Mouse (Mus musculus) limb, embryonic 14.5 days (tissue): ENCODE measurements at regions not wholly inside any gene's neighbourhood (a gene's known extent, or its start where the extent isn't known, plus 50 kb on each side); places are given as distances from the start of the nearest gene placed in this dataset.

Source experiments
- ATAC-seq: fragments of 200-750 bp; cut with Nextera tagmentation; 2 replicates; pipeline ENCODE4 v1.8.0; 2017; ENCODE audit warnings: low read depth, moderate number of reproducible peaks, moderate TSS enrichment; ENCODE audit not compliant: low FRiP score
- DNase-seq: peaks from one replicate; pipeline ENCODE4 v3.0.0-alpha.2; 2015; ENCODE audit warnings: low spot score
- H3K27ac ChIP-seq: fragments of 300-500 bp; sonication (generic); replicated peaks from 2 replicates; pipeline ENCODE4 v1.5.1; 2014; ENCODE audit warnings: low read depth, mild to moderate bottlenecking, low read length, moderate library complexity, mixed read lengths
- H3K27me3 ChIP-seq: fragments of 300-500 bp; sonication (generic); 2 replicates; pipeline ENCODE4 v1.6.1; 2014; ENCODE audit warnings: low read length, mixed read lengths; ENCODE audit not compliant: control insufficient read depth, insufficient read depth
- H3K36me3 ChIP-seq: fragments of 300-500 bp; sonication (generic); 2 replicates; pipeline ENCODE4 v1.6.1; 2014; ENCODE audit warnings: mild to moderate bottlenecking, low read length, moderate library complexity, mixed read lengths; ENCODE audit not compliant: control insufficient read depth, insufficient read depth
- H3K4me1 ChIP-seq: fragments of 300-500 bp; sonication (generic); 2 replicates; pipeline ENCODE4 v1.6.1; 2014; ENCODE audit warnings: antibody characterized with exemption, low read length, mixed read lengths; ENCODE audit not compliant: control insufficient read depth, insufficient read depth
- H3K4me2 ChIP-seq: fragments of 300-500 bp; sonication (generic); replicated peaks from 2 replicates; pipeline ENCODE4 v1.6.1; 2014; ENCODE audit warnings: low read depth, mild to moderate bottlenecking, low read length, moderate library complexity; ENCODE audit not compliant: severe bottlenecking
- H3K4me3 ChIP-seq: fragments of 300-500 bp; sonication (generic); replicated peaks from 2 replicates; pipeline ENCODE4 v1.5.1; 2014; ENCODE audit warnings: low read length
- H3K9ac ChIP-seq: fragments of 300-500 bp; sonication (generic); 2 replicates; pipeline ENCODE4 v1.6.1; 2014; ENCODE audit warnings: mild to moderate bottlenecking, low read depth, low read length, moderate library complexity; ENCODE audit not compliant: severe bottlenecking
- H3K9me3 ChIP-seq: fragments of 300-500 bp; sonication (generic); 2 replicates; pipeline ENCODE4 v1.6.1; 2016; ENCODE audit warnings: low read length; ENCODE audit not compliant: control insufficient read depth
- POLR2A ChIP-seq: fragments of 200-500 bp; IDR thresholded peaks from 2 replicates; pipeline ENCODE4 v1.8.0; 2012; ENCODE audit warnings: inconsistent platforms, mild to moderate bottlenecking, moderate library complexity, borderline replicate concordance; ENCODE audit not compliant: insufficient read depth, insufficient read length; ENCODE audit errors: extremely low read depth
- WGBS: fragments of 180-500 bp; shearing (Covaris S2); extraction: QIAGEN DNeasy Blood & Tissue Kit; methylation state at CpG from one replicate; pipeline ENCODE4 v1.1.7; 2014; 5-methylcytosine and 5-hydroxymethylcytosine counted together

GRCm38 (mm10) chr8:103019121-103019520 is 233.7 kb upstream of the Cdh11 start:
- no peak overlapping the region for H3K27ac ChIP-seq
- no peaks in the 10 kb centered on the region for H3K4me1 ChIP-seq
- no peak for DNase-seq
- H3K4me2 ChIP-seq, result no peak overlapping the region
- no peaks in the 10 kb centered on the region for H3K27me3 ChIP-seq
- H3K9me3 ChIP-seq, result no peaks in the 10 kb centered on the region
- no peaks in the 10 kb centered on the region for H3K36me3 ChIP-seq
- no peak for TF ChIP-seq POLR2A
- no peak overlapping the region for H3K9ac ChIP-seq
- WGBS, result 57% methylated on average over 4 of the region's 4 CpGs
- no peak for ATAC-seq
- no peak overlapping the region for H3K4me3 ChIP-seq

GRCm38 (mm10) chr8:103023237-103023636 is 237.8 kb upstream of the Cdh11 start:
- H3K9me3 ChIP-seq, result no peaks in the 10 kb centered on the region
- no peaks in the 10 kb centered on the region for H3K4me1 ChIP-seq
- ATAC-seq (no peak), DNase-seq (no peak)
- H3K4me2 ChIP-seq, result no peak overlapping the region
- no peak overlapping the region for H3K9ac ChIP-seq
- H3K27me3 ChIP-seq, result no peaks in the 10 kb centered on the region
- no peak for TF ChIP-seq POLR2A
- WGBS, result 62% methylated on average over 1 of the region's 1 CpGs
- H3K27ac ChIP-seq, result no peak overlapping the region
- no peak overlapping the region for H3K4me3 ChIP-seq
- H3K36me3 ChIP-seq, result no peaks in the 10 kb centered on the region

GRCm38 (mm10) chr8:103031708-103032107 is 246.3 kb upstream of the Cdh11 start:
- H3K36me3 ChIP-seq, result no peaks in the 10 kb centered on the region
- no peak overlapping the region for H3K4me2 ChIP-seq
- no peaks in the 10 kb centered on the region for H3K27me3 ChIP-seq
- H3K9ac ChIP-seq, result no peak overlapping the region
- H3K9me3 ChIP-seq, result no peaks in the 10 kb centered on the region
- H3K27ac ChIP-seq, result no peak overlapping the region
- no peaks in the 10 kb centered on the region for H3K4me1 ChIP-seq
- no peak overlapping the region for H3K4me3 ChIP-seq
- 52% methylated on average over 1 of the region's 1 CpGs for WGBS
- peak; percentile 57 for DNase-seq
- ATAC-seq, result no peak
- TF ChIP-seq POLR2A, result no peak

GRCm38 (mm10) chr8:103033956-103034355 is 248.5 kb upstream of the Cdh11 start:
- ATAC-seq (no peak), DNase-seq (no peak)
- TF ChIP-seq POLR2A, result no peak
- Histone ChIP-seq H3K27me3 (no peaks in the 10 kb centered on the region), H3K9ac (no peak overlapping the region), H3K4me3 (no peak overlapping the region), H3K4me1 (no peaks in the 10 kb centered on the region), H3K27ac (no peak overlapping the region), H3K4me2 (no peak overlapping the region), H3K9me3 (no peaks in the 10 kb centered on the region), H3K36me3 (no peaks in the 10 kb centered on the region)
- WGBS, result 29% methylated on average over 3 of the region's 3 CpGs

- Histone ChIP-seq H3K4me1 (no peaks in the 10 kb centered on the region), H3K4me3 (no peak overlapping the region), H3K27me3 (no peaks in the 10 kb centered on the region), H3K27ac (no peak overlapping the region), H3K4me2 (no peak overlapping the region), H3K9ac (no peak overlapping the region), H3K9me3 (no peaks in the 10 kb centered on the region), H3K36me3 (no peaks in the 10 kb centered on the region)
- TF ChIP-seq POLR2A, result no peak
- ATAC-seq, result no peak
- WGBS, result 77% methylated on average over 5 of the region's 5 CpGs
- DNase-seq, result no peak
Observed at GRCm38 (mm10) chr8:103072079-103072635, 286.7 kb upstream of the Cdh11 start.

GRCm38 (mm10) chr8:103072646-103073045 is 287.2 kb upstream of the Cdh11 start:
- no peak for DNase-seq
- H3K4me3 ChIP-seq, result no peak overlapping the region
- no peak overlapping the region for H3K9ac ChIP-seq
- H3K27ac ChIP-seq, result no peak overlapping the region
- H3K9me3 ChIP-seq, result no peaks in the 10 kb centered on the region
- no peaks in the 10 kb centered on the region for H3K36me3 ChIP-seq
- no peak for ATAC-seq
- H3K27me3 ChIP-seq, result no peaks in the 10 kb centered on the region
- no peak overlapping the region for H3K4me2 ChIP-seq
- WGBS, result 81% methylated on average over 1 of the region's 1 CpGs
- no peaks in the 10 kb centered on the region for H3K4me1 ChIP-seq
- TF ChIP-seq POLR2A, result no peak
